Mouse (Mus musculus) MEL (cell line): ENCODE measurements at regions not wholly inside any gene's neighbourhood (a gene's known extent, or its start where the extent isn't known, plus 50 kb on each side); places are given as distances from the start of the nearest gene placed in this dataset.

Experiments
- DNase-seq: peaks from one replicate; pipeline ENCODE4 v3.0.0; 2011; ENCODE audit warnings: low read depth, low spot score
- H3K27ac ChIP-seq: 2 replicates; pipeline ENCODE4 v1.5.1; 2012; ENCODE audit warnings: low read depth, mild to moderate bottlenecking, control low read depth, low read length, moderate library complexity; ENCODE audit not compliant: control insufficient read depth
- H3K27me3 ChIP-seq, 2 experiments: fragments of 150-350 bp in 1 of 2; sonication (generic) in 1 of 2; 2 replicates each; pipeline ENCODE4 v1.6.1; 2012; ENCODE audit warnings: low read length in 2 of 2, mild to moderate bottlenecking in 2 of 2, improper control_type of control experiment in 1 of 2, moderate library complexity in 1 of 2; ENCODE audit not compliant: insufficient read depth in 2 of 2, control insufficient read depth in 1 of 2
- H3K36me3 ChIP-seq, 2 experiments: 2 replicates each; pipeline ENCODE4 v1.6.1; 2012 to 2014; ENCODE audit warnings: low read length in 2 of 2, improper control_type of control experiment in 1 of 2, inconsistent platforms in 1 of 2, mild to moderate bottlenecking in 1 of 2; ENCODE audit not compliant: insufficient read depth in 2 of 2, control insufficient read depth in 1 of 2
- H3K4me1 ChIP-seq, 2 experiments: fragments of 150-350 bp in 1 of 2; sonication (generic) in 1 of 2; 2 replicates each; pipeline ENCODE4 v1.6.1; 2012; ENCODE audit warnings: low read length in 2 of 2, improper control_type of control experiment in 1 of 2, mild to moderate bottlenecking in 1 of 2; ENCODE audit not compliant: insufficient read depth in 2 of 2, control insufficient read depth in 1 of 2
- H3K4me3 ChIP-seq, 2 experiments: fragments of 150-350 bp in 1 of 2; sonication (generic) in 1 of 2; 2 replicates each; pipeline ENCODE4 v1.5.1; 2012; ENCODE audit warnings: low read depth in 2 of 2, low read length in 2 of 2, mild to moderate bottlenecking in 2 of 2, moderate library complexity in 2 of 2, control low read depth in 1 of 2, improper control_type of control experiment in 1 of 2; ENCODE audit not compliant: control insufficient read depth in 1 of 2, insufficient read depth in 1 of 2
- H3K79me2 ChIP-seq: 2 replicates; pipeline ENCODE4 v1.6.1; 2012; ENCODE audit warnings: mild to moderate bottlenecking, low read length, moderate library complexity; ENCODE audit not compliant: control insufficient read depth, poor library complexity, insufficient read depth
- H3K9ac ChIP-seq: 2 replicates; pipeline ENCODE4 v1.6.1; 2012; ENCODE audit warnings: low read depth, mild to moderate bottlenecking, control low read depth, low read length, moderate library complexity; ENCODE audit not compliant: control insufficient read depth, poor library complexity, severe bottlenecking
- H3K9me3 ChIP-seq: fragments of 150-350 bp; sonication (generic); replicated peaks from 2 replicates; pipeline ENCODE4 v1.6.1; 2012; ENCODE audit warnings: mild to moderate bottlenecking, low read length, improper control_type of control experiment, moderate library complexity; ENCODE audit not compliant: insufficient read depth
- CHD1 ChIP-seq: IDR thresholded peaks from 2 replicates; pipeline ENCODE4 v1.6.1; 2012; ENCODE audit warnings: low read depth, mild to moderate bottlenecking, inconsistent platforms, low read length, improper control_type of control experiment
- CTCF ChIP-seq, 3 experiments: IDR thresholded peaks in 2 of 3; conservative IDR thresholded peaks in 1 of 3; 2 replicates each; pipeline ENCODE4 v1.5.1; 2011 to 2012; ENCODE audit warnings: low read length in 3 of 3, low read depth in 2 of 3, mild to moderate bottlenecking in 2 of 3, improper control_type of control experiment in 1 of 3, inconsistent platforms in 1 of 3, mixed read lengths in 1 of 3, moderate library complexity in 1 of 3; ENCODE audit not compliant: control insufficient read depth in 1 of 3, insufficient read depth in 1 of 3, poor library complexity in 1 of 3, severe bottlenecking in 1 of 3
- E2F4 ChIP-seq: IDR thresholded peaks from 2 replicates; pipeline ENCODE4 v1.6.1; 2011; ENCODE audit warnings: low read depth, low read length, improper control_type of control experiment, borderline replicate concordance
- ELF1 ChIP-seq: IDR thresholded peaks from 2 replicates; pipeline ENCODE4 v1.6.1; 2014; ENCODE audit warnings: low read depth, mild to moderate bottlenecking, inconsistent platforms, low read length, improper control_type of control experiment, moderate library complexity
- EP300 ChIP-seq, 2 experiments: IDR thresholded peaks; 2 replicates each; pipeline ENCODE4 v1.6.1; 2011; ENCODE audit warnings: improper control_type of control experiment in 2 of 2, low read length in 2 of 2, low read depth in 1 of 2, mild to moderate bottlenecking in 1 of 2
- ETS1 ChIP-seq: IDR thresholded peaks from 2 replicates; pipeline ENCODE4 v1.6.1; 2012; ENCODE audit warnings: low read depth, mild to moderate bottlenecking, inconsistent platforms, low read length, improper control_type of control experiment, moderate library complexity
- HCFC1 ChIP-seq: IDR thresholded peaks from 2 replicates; pipeline ENCODE4 v1.6.1; 2012; ENCODE audit warnings: low read depth, mild to moderate bottlenecking, inconsistent platforms, low read length, improper control_type of control experiment, moderate library complexity
- JUND ChIP-seq: IDR thresholded peaks from 2 replicates; pipeline ENCODE4 v1.6.1; 2011; ENCODE audit warnings: low read depth, mild to moderate bottlenecking, improper control_type of control experiment, low read length
- MAFK ChIP-seq: IDR thresholded peaks from 2 replicates; pipeline ENCODE4 v1.6.1; 2011; ENCODE audit warnings: low read depth, mild to moderate bottlenecking, low read length, improper control_type of control experiment, borderline replicate concordance
- MAX ChIP-seq: IDR thresholded peaks from 2 replicates; pipeline ENCODE4 v1.6.1; 2011; ENCODE audit warnings: low read length, improper control_type of control experiment
- MAZ ChIP-seq: IDR thresholded peaks from 2 replicates; pipeline ENCODE4 v1.6.1; 2012; ENCODE audit warnings: low read depth, mild to moderate bottlenecking, inconsistent platforms, low read length, improper control_type of control experiment
- MXI1 ChIP-seq: IDR thresholded peaks from 2 replicates; pipeline ENCODE4 v1.6.1; 2011; ENCODE audit warnings: mild to moderate bottlenecking, low read depth, low read length, improper control_type of control experiment
- MYC ChIP-seq: IDR thresholded peaks from 2 replicates; pipeline ENCODE4 v1.6.1; 2011; ENCODE audit warnings: low read depth, mild to moderate bottlenecking, low read length, improper control_type of control experiment, moderate library complexity
- POLR2A ChIP-seq, 2 experiments: IDR thresholded peaks; 2 replicates each; pipeline ENCODE4 v1.6.1; 2011 to 2012; ENCODE audit warnings: low read length in 2 of 2, mild to moderate bottlenecking in 2 of 2, control low read depth in 1 of 2, improper control_type of control experiment in 1 of 2, low read depth in 1 of 2, moderate library complexity in 1 of 2; ENCODE audit not compliant: control insufficient read depth in 1 of 2, insufficient read depth in 1 of 2, poor library complexity in 1 of 2
- POLR2AphosphoS2 ChIP-seq: IDR thresholded peaks from 2 replicates; pipeline ENCODE4 v1.6.1; 2011; ENCODE audit warnings: low read length, improper control_type of control experiment
- RCOR1 ChIP-seq: IDR thresholded peaks from 2 replicates; pipeline ENCODE4 v1.6.1; 2012; ENCODE audit warnings: low read depth, mild to moderate bottlenecking, inconsistent platforms, low read length, improper control_type of control experiment
- SIN3A ChIP-seq: IDR thresholded peaks from 2 replicates; pipeline ENCODE4 v1.6.1; 2012; ENCODE audit warnings: low read length, improper control_type of control experiment, inconsistent platforms
- TAL1 ChIP-seq: IDR thresholded peaks from 2 replicates; pipeline ENCODE4 v1.6.1; 2012; ENCODE audit warnings: mild to moderate bottlenecking, inconsistent platforms, low read length, moderate library complexity, mixed read lengths
- ZC3H11A ChIP-seq: IDR thresholded peaks from 2 replicates; pipeline ENCODE4 v1.6.1; 2012; ENCODE audit warnings: low read depth, mild to moderate bottlenecking, inconsistent platforms, low read length, improper control_type of control experiment
- ZNF384 ChIP-seq: IDR thresholded peaks from 2 replicates; pipeline ENCODE4 v1.6.1; 2012; ENCODE audit warnings: low read depth, mild to moderate bottlenecking, inconsistent platforms, low read length, improper control_type of control experiment

DNA sequence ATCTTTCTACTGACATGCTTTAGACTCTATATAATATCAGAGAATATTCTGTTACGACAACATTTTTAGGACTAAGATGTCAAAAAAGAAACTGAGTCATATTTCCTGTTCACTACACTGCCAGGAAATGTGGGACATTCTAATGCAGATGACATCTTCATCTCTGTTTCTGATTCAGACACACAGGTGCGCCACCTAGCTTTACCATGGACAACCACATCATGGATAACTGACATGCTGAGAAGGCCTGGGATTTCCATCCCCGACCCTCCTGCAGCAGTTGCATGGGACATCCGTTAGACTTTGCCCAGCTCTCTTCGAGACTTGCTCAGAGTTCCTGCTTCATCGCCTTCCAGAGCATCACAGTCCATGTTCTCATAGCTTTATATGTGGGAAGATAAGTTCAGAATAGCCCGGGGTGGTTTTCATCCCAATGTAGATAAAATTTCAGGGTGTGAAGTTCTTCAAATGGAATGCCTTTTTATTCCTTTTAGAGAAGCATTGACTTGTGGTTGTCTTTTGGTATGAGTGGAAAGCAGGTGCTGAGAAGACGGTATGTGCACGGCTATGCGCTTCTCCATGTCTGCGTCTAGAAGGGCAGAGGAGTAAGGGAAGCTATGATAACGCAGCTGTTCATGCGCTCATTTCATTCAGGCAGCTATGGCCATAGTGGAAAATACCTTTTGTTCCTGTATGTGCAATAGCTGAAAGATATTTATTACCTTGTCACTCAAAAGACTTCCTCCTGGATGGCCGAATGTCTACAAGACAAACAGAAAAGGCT lies 188.8 kb downstream of the Dact1 start:
- TF ChIP-seq EP300 (IDR thresholded peaks at IDR 0.05; ENCODE audit: low read depth in 1 of 2, low read length in 2 of 2): no peak
- TF ChIP-seq POLR2A (IDR thresholded peaks at IDR 0.05; ENCODE audit: control insufficient read depth in 1 of 2, insufficient read depth in 1 of 2, low read depth in 1 of 2, low read length in 2 of 2, poor library complexity in 1 of 2): no peak
- TF ChIP-seq ELF1: no peak
- no peak for TF ChIP-seq CTCF (IDR thresholded peaks at IDR 0.05 in 2 of 3, conservative IDR thresholded peaks at IDR 0.05 in 1 of 3; ENCODE audit: control insufficient read depth in 1 of 3, insufficient read depth in 1 of 3, low read depth in 2 of 3, low read length in 3 of 3, poor library complexity in 1 of 3, severe bottlenecking in 1 of 3)
- TF ChIP-seq MYC: no peak
- no peak for TF ChIP-seq ETS1
- no peak for TF ChIP-seq TAL1
- TF ChIP-seq MAZ: no peak
- TF ChIP-seq MAX: no peak
- no peak for TF ChIP-seq RCOR1
- TF ChIP-seq MXI1: no peak
- no peak for TF ChIP-seq CHD1
- TF ChIP-seq ZNF384: no peak
- TF ChIP-seq MAFK: no peak
- Histone ChIP-seq H3K9ac (no peak overlapping the region), H3K4me1 (no peaks in the 10 kb centered on the region), H3K4me3 (no peak overlapping the region), H3K79me2 (no peaks in the 10 kb centered on the region), H3K36me3 (no peaks in the 10 kb centered on the region), H3K9me3 (no peaks in the 10 kb centered on the region), H3K27me3 (no peaks in the 10 kb centered on the region), H3K27ac (no peak overlapping the region)
- no peak for DNase-seq

DNA sequence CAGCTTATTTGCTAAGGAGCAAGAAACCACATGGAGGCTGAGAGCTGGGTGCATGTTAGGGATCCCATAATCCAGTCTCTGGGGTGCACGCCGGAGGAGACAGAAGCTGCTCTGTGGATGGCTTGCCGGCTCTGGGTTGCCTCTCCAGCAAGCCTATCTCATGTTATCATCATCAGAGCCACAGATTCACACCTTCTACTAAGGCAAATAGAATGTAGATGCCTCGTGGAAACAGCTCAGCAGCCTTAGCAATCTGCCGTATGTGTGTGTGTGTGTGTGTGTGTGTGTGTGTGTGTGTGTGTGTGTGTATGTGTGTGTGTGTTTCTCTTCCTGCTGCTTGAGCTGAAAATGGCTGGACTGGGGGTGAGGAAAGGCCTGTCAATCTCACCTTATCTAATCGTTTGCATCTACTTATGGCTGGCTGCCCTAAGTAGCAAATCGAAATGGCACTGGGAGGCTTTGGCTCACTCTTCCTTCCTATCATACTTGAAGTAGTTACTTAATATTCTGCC lies 191.7 kb downstream of the Dact1 start:
- no peaks in the 10 kb centered on the region for H3K36me3 ChIP-seq
- no peaks in the 10 kb centered on the region for H3K9me3 ChIP-seq
- H3K79me2 ChIP-seq: no peaks in the 10 kb centered on the region
- no peak overlapping the region for H3K9ac ChIP-seq
- TF ChIP-seq SIN3A (no peak), HCFC1 (no peak), ZC3H11A (no peak), POLR2AphosphoS2 (no peak), JUND (no peak), E2F4 (no peak), ZNF384 (no peak)
- H3K4me3 ChIP-seq: no peak overlapping the region
- no peak for DNase-seq
- no peak overlapping the region for H3K27ac ChIP-seq
- H3K4me1 ChIP-seq: no peaks in the 10 kb centered on the region
- H3K27me3 ChIP-seq: no peaks in the 10 kb centered on the region
